In genomic region chr15:12084164-12084563, GRCm38 (mm10) we compare ENCODE assay signal across 8 mouse cellular contexts. TPM values are rescaled to one million over a fixed set of nuclear protein-coding genes. Genes with fewer than 3 reads are reported as not detected.
DNase-seq lines count a peak whose midpoint lies in the region; ATAC-seq lines count a peak whose summit lies in the region.

No protein-coding gene starts in this region.

- H3K27ac ChIP-seq in hindbrain, embryonic 16.5 days (ENCODE audit: low read depth, low read length) = no peak overlapping the region
- no peak overlapping the region for H3K27ac ChIP-seq in hindbrain, embryonic 11.5 days (ENCODE audit: low read depth, low read length)
- peak overlapping the region; percentile 79 for H3K27ac ChIP-seq in limb, embryonic 13.5 days
- no peak overlapping the region for H3K27ac ChIP-seq in hindbrain, embryonic 10.5 days

- H3K9ac ChIP-seq in hindbrain, embryonic 16.5 days (ENCODE audit: low read depth, low read length) = no peak overlapping the region
- H3K9ac ChIP-seq in hindbrain, embryonic 11.5 days (ENCODE audit: low read depth, low read length) = no peak overlapping the region
- H3K9ac ChIP-seq in limb, embryonic 13.5 days = no peak overlapping the region

- no peak overlapping the region for H3K4me3 ChIP-seq in hindbrain, embryonic 16.5 days (ENCODE audit: low read length)
- no peak overlapping the region for H3K4me3 ChIP-seq in hindbrain, embryonic 11.5 days (ENCODE audit: low read depth, low read length)
- no peak overlapping the region for H3K4me3 ChIP-seq in limb, embryonic 13.5 days
- H3K4me3 ChIP-seq in hindbrain, embryonic 10.5 days = no peak overlapping the region

- no peak for DNase-seq in hindbrain, embryonic 11.5 days (ENCODE audit: low spot score)
- DNase-seq in NIH3T3 (ENCODE audit: low read depth) = peak; percentile 95
- DNase-seq in gastrocnemius, postnatal 10 days = peak; percentile 47
- DNase-seq in adrenal gland, postnatal 36 days = no peak
- no peak for DNase-seq in thymus, postnatal 14 days
- no peak for DNase-seq in hindbrain, embryonic 10.5 days (ENCODE audit: low spot score)

- WGBS in hindbrain, embryonic 16.5 days = 54% methylated on average over 6 of the region's 6 CpGs
- WGBS in hindbrain, embryonic 11.5 days = 54% methylated on average over 6 of the region's 6 CpGs
- 19% methylated on average over 6 of the region's 6 CpGs for WGBS in limb, embryonic 13.5 days
- 71% methylated on average over 6 of the region's 6 CpGs for WGBS in hindbrain, embryonic 10.5 days

- no peaks in the 10 kb centered on the region for H3K36me3 ChIP-seq in hindbrain, embryonic 16.5 days (ENCODE audit: control insufficient read depth, insufficient read depth, low read length)
- no peaks in the 10 kb centered on the region for H3K36me3 ChIP-seq in hindbrain, embryonic 11.5 days (ENCODE audit: control insufficient read depth, insufficient read depth, low read length)
- no peaks in the 10 kb centered on the region for H3K36me3 ChIP-seq in limb, embryonic 13.5 days
- no peaks in the 10 kb centered on the region for H3K36me3 ChIP-seq in hindbrain, embryonic 10.5 days

- no peak overlapping the region for H3K4me2 ChIP-seq in hindbrain, embryonic 16.5 days (ENCODE audit: low read length)
- H3K4me2 ChIP-seq in hindbrain, embryonic 11.5 days (replicated peaks; ENCODE audit: low read depth, low read length) = no peak overlapping the region
- H3K4me2 ChIP-seq in limb, embryonic 13.5 days (replicated peaks) = peak overlapping the region; percentile 31

- no peaks in the 10 kb centered on the region for H3K27me3 ChIP-seq in hindbrain, embryonic 16.5 days (replicated peaks; ENCODE audit: control insufficient read depth, insufficient read depth, low read length)
- H3K27me3 ChIP-seq in hindbrain, embryonic 11.5 days (ENCODE audit: control insufficient read depth, insufficient read depth, low read length) = no peaks in the 10 kb centered on the region
- H3K27me3 ChIP-seq in limb, embryonic 13.5 days = no peaks in the 10 kb centered on the region
- no peaks in the 10 kb centered on the region for H3K27me3 ChIP-seq in hindbrain, embryonic 10.5 days (ENCODE audit: insufficient read depth, poor library complexity, severe bottlenecking)

- no peaks in the 10 kb centered on the region for H3K9me3 ChIP-seq in hindbrain, embryonic 16.5 days (ENCODE audit: control insufficient read depth, low read length)
- no peaks in the 10 kb centered on the region for H3K9me3 ChIP-seq in hindbrain, embryonic 11.5 days (ENCODE audit: control insufficient read depth, low read length)
- no peaks in the 10 kb centered on the region; the same call in 1 of the 2 replicates for H3K9me3 ChIP-seq in limb, embryonic 13.5 days
- H3K9me3 ChIP-seq in hindbrain, embryonic 10.5 days = 0 out of 2 replicates have a peak, but pooled peaks cover 3% of the 10 kb centered on the region

- ATAC-seq in hindbrain, embryonic 16.5 days = peak; percentile 78
- ATAC-seq in hindbrain, embryonic 11.5 days (ENCODE audit: low FRiP score) = no peak
- peak; percentile 95 for ATAC-seq in limb, embryonic 13.5 days (ENCODE audit: low FRiP score, low read depth)

- no peaks in the 10 kb centered on the region for H3K4me1 ChIP-seq in hindbrain, embryonic 16.5 days (ENCODE audit: control insufficient read depth, insufficient read depth, low read depth, low read length)
- H3K4me1 ChIP-seq in hindbrain, embryonic 11.5 days (replicated peaks; ENCODE audit: control insufficient read depth, insufficient read depth, low read length) = no peaks in the 10 kb centered on the region
- H3K4me1 ChIP-seq in limb, embryonic 13.5 days = peaks cover 27% of the 10 kb centered on the region
- H3K4me1 ChIP-seq in hindbrain, embryonic 10.5 days (replicated peaks) = no peaks in the 10 kb centered on the region

RNA-seq across cellular contexts. Expression of gene Zfr, which starts 33.5 kb away (rescaled TPM):
- 162 and 168 TPM in 2 replicates for polyA plus RNA-seq in hindbrain, embryonic 16.5 days (2015; fragmentation: Nextera tagmentation; extraction: Ambion mirVana)
- polyA plus RNA-seq in hindbrain, embryonic 11.5 days (2014; fragmentation: Nextera tagmentation; extraction: Ambion mirVana) = 142 and 165 TPM in 2 replicates
- 10 to 100 TPM; 72.3 to 89.0 TPM for total RNA-seq in gastrocnemius, postnatal 10 days (2021)
- 134 and 136 TPM in 2 replicates for polyA plus RNA-seq in limb, embryonic 13.5 days (2015; fragmentation: Nextera tagmentation; extraction: Ambion mirVana)
- 100 to 1,000 TPM; 117 to 215 TPM for total RNA-seq in adrenal gland, postnatal 36 days (2021)
- polyA plus RNA-seq in hindbrain, embryonic 10.5 days (2016; fragmentation: Nextera tagmentation; extraction: Ambion mirVana) = 128 and 142 TPM in 2 replicates

Comparison
In these comparisons a context has a peak if more than half of its experiments do, and no peak if none do; other contexts are left out.
1. DNase-seq: peak in NIH3T3 (single experiment) and gastrocnemius, postnatal 10 days (single experiment); none in hindbrain, embryonic 11.5 days (single experiment), adrenal gland, postnatal 36 days (0 of 2), thymus, postnatal 14 days (single experiment) and hindbrain, embryonic 10.5 days (single experiment).